Mouse (Mus musculus) cerebellum, postnatal 36 days (tissue): Measurements from ENCODE around the gene Fbll1.
"Not testable (repeated sequence)": the region's sequence is repeated elsewhere in the genome, so short reads cannot be mapped to it uniquely, and the experiment has no call there.

Source experiments
- DNase-seq, 2 experiments: peaks; one replicate each; pipeline ENCODE4 v3.0.0; 2021 to 2022; ENCODE audit warnings: mixed read lengths in 2 of 2

Fbll1 gene

GRCm38 (mm10) chr11:35798874-35799273, at the start of gene Fbll1:
Fbll1 (minus strand) TSS chr11:35798884.
- DNase-seq: peak in 1 of 2 experiments; percentile 23

DNA sequence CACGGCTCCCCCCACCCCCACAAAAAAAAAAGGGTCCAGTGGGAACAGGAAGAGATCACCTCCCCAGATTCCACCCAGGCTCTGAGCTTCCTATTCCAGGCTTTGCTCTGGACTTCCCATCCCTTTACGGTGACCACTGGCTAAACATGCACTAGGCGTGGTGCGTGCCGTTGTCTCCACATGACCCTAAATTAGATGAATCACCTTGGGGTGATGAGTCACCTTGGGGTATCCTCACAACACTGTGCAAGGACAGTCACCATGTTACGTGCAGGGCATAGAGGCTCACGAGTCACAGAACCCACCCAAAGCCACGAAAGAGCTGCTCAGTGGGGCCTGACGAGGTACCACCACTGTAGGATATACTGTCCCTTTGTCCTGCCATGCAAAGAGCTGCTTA, 45.6 kb upstream of the Fbll1 start:
- no peak for DNase-seq

DNA sequence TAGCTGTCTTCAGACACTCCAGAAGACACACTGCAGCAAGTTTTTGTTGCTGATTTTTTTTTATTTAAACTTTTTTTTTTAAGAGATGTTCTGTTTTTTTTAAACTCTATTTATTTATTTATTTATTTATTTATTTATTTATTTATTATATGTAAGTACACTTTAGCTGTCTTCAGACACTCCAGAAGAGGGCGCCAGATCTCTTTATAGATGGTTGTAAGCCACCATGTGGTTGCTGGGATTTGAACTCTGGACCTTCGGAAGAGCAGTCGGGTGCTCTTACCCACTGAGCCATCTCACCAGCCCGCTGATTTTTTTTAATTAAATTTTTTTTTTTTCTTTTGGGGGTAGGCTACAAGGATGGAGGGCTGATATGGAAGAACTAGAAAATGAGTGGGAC, 43.9 kb upstream of the Fbll1 start:
- not testable (repeated sequence) for DNase-seq

- no peak for DNase-seq
Observed at GRCm38 (mm10) chr11:35841738-35842325, 43.1 kb upstream of the Fbll1 start.

DNA sequence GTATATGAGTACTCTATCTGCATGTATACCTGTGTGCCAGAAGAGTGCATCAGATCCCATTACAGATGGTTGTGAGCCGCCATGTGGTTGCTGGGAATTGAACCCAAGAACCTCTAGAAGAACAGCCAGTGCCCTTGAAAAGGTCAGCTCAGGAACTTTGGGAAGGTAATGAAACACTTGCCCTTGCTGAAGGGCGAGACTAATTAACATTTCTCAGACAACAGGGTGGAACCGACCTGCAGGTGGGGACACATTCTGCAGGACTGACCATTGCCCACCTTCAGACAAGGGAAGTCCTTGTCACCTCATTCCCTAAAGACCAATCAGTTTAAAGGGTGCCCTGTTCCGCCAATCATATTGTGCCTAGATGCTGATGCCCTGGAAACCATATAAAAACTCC, 42.1 kb upstream of the Fbll1 start:
- not testable (repeated sequence) for DNase-seq

DNA sequence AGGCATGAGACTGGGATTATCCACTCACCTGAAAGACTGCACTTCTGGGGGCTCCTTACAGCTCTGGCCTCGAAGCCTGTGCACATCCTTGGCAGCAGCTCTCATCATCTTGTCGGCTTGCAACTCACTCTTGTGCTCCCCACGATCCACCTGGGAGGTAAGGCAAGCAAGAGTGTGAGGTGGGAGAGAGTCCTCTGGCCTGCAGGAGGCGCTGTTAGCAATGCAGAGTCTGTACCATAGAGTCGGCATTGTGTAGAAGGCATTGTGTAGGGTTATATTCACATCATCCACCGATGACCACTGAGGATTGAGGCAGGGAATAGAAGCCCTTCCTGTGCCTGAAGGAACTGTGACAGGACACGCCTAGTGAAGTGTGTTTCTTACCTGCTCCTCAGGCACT, 41.6 kb upstream of the Fbll1 start:
- no peak for DNase-seq

DNA sequence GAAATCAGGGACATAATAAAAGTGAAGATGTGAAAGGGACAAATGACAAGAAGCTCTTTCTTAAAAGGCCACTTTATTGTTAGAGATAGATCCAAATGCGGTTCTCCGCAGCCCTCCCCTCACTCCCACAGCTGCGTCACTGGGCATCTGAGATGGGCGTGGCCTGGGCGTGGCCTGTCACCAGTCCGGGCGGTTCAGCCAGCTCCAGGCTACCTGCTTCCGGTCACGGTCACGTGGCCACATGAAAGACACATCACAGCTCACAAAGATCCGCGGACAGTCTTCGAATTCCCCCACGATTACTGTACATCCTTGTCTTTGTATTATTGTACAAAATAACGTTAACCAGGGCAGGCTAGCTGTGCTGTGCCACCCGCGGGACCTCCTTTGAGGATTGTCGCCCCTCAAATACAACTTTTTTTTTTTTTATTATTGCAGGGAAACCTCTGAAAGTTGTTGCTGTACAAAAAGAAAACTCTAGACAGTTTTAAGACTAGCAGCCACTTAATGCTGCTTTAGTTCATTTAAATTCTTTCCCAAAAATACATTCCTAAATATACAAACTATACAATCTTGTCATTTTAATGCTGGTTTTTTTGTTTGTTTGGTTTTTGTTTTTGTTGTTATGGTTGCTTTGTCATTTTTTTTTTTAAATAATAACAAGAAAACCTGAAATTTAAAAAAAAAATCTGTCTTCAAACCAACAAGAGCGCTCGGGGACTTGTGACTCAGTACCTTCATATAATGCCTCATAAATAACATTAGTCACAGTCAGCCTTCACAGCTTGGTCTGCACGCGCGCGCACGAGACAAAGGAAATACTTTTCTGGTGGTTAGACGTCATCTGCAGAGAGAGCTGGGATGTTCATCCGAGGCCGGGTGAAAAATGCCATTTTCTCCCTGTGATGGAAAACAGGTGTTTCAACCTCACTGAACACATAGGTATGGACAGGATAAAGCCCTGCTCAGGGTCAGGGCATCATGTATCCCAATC, 40.0 kb upstream of the Fbll1 start:
- peak; percentile 76 to 81 for DNase-seq

- DNase-seq: no peak
Observed at GRCm38 (mm10) chr11:35837156-35838126, 38.8 kb upstream of the Fbll1 start.

DNA sequence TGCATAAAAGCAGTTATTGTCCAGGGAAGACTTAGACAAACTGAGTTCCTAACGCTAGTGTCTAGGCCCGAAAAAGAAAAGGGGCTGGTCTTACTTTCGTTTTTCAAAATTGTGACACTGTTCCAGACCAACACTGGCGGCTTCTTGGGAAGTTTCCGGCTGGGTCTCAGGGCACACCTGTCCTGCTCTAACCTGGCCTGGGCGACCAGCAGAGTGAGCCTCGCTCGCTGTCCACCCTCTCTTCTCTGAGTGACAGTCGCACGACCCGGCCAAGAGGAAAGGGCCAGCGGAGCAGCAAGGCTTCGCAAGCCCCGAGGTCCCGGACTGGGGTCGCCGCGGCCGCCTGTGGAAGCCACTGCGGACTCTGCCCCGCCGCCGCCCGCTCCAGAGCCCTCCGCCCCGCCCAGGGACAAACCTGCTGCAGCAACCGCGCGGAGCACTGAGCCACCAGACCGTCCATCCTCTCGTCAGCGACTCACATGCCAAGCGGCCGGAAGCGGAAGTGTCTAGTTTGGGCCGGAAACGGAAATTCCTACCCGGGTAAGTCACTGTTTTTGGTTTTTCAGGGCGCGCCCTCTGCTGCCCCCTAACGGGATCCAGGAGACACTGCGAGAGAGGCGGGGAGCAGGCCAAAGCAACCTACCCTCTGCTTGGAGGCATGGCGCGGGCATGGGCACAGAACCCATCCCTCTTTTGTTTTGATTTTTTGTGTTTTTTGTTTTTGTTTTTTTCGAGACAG, 35.5 kb upstream of the Fbll1 start, which contains the start of gene Rars:
Gene Rars, minus strand, starts transcription at position 485 of the 739 bp plus-strand sequence.
- DNase-seq: peak; percentile 94 to 96

DNA sequence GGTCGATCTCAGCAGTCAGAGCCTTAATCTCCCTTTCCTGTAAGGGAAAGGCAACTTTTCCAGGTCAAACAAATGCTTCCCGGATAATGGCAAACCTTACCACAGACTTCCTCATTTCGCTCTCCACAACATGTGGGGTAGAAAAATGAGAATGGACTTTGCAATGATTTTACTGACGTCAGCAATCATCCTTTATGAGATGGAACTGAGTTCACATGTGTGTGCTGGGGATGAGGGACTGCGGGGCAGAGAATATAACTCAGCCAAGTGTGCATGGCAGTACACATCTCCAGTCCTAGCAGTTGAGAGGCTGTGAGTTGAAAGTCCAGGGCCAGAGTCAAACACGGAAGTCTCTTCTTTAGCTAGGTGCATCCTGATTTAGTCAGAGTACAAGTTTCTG, 34.6 kb upstream of the Fbll1 start:
- no peak for DNase-seq

- no peak for DNase-seq
Observed at GRCm38 (mm10) chr11:35832139-35832538, 33.5 kb upstream of the Fbll1 start.

DNA sequence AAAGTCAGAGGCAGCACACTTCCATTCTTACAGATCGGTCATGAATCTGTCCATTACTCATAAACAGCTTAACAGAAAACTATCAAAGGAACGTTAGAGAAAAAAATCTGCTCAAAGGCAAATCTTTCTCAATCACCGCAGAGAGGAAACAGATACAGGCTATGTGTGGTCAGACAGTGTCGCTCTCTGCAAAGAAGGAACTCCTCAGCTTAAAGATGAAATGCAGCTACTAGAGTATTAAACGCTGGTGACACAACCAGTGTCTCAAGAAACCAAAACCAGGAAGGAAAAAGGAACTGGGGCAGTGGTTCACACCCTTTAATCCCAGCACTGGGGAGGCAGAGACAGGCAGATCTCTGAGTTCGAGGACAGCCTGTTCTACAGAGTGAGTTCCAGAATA, 29.0 kb upstream of the Fbll1 start:
- no peak for DNase-seq

DNA sequence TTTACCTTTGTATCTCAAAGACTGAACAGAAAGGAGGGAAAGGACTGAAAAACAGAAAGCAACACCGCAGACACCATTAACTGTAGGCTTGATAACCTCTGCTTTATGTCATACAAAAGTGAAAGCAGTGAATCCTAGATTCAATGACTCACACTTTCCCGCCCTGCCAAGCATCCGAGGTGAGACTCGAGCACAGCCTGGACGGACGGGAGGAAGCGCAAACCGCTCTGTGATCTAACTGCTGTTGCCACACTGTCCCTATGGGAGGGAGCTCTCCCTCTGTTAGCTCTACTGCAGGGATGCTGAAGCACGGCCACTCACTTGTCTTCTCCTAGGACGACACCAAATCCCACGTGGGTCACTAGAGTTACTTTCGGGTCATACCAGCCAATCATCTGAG, 17.6 kb upstream of the Fbll1 start:
- DNase-seq: no peak

DNA sequence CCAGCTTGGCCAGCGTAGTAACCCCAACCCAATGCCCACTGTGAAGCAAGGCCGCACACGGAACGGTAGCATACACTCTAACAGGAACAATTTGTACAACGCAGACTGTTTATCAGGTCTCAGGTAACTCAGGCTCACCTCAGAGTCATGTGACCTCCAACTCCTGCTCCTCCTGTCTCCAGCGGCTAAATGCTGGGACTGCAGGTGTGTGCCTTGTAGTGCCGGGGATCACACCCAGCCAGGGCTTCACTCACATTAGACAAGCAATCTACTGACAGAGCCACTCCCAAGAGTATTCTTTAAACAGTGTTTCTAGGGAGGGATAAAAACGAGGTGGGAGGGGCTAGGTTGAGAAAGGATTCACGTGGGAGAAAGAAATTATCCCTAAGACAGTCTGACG, 12.8 kb upstream of the Fbll1 start:
- DNase-seq: no peak

GRCm38 (mm10) chr11:35801332-35801731, 2.6 kb upstream of the Fbll1 start:
- no peak for DNase-seq

DNA sequence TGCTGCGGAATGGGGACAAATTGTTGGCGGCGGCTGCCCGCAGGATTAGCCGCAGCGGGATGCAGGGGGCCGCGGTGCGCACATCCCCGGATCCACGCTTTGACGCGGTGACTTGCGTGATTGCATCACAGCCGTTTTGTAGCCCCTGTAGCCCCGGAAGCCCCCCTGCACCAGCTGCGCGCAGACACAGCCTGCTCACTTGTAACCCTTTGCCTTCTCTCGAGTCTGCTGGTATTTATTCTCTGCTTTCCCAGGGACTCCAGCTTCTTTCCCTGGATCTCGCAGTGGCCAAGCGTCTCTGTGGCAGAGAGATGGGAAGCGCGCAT, 226 bp downstream of the Fbll1 start:
- DNase-seq: peak; percentile 69 to 75

DNA sequence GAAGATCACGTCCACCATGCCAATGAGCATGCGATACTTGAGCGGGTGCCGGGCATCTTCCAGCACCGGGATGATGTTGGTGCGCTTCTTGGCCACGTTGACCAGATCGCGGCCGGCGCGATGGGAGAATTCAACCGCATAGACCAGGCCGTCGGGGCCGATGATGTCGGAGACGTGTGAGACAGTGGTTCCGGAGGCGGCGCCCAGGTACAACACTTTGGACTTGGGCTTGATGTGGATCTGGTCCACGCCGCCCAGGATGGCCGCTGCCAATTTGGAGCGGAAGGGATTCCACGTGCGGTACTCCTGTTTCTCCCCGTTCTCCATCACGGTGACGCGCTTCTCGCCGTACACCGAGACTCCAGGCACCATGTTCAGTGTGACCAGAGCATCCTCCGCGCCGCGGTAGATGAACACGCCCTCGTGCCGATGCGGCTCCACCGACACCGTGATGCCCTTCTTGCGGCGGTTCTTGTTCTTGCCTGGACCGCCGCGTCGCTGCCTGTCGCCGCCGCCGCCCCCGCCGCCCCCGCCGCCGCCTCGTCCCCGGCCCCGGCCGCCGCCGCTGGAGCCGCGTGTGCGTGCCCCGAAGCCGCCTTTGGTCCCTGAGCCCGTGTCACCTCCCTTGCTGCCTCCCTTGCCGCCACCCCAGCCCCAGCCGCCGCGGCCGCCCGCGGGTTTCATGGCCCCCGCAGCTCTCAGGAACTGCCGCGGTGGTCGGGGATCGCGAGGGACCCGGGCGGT, 761 bp downstream of the Fbll1 start:
- DNase-seq: peak; percentile 45 to 54

GRCm38 (mm10) chr11:35792800-35793199, 5.9 kb downstream of the Fbll1 start:
- DNase-seq: not testable (repeated sequence)

DNA sequence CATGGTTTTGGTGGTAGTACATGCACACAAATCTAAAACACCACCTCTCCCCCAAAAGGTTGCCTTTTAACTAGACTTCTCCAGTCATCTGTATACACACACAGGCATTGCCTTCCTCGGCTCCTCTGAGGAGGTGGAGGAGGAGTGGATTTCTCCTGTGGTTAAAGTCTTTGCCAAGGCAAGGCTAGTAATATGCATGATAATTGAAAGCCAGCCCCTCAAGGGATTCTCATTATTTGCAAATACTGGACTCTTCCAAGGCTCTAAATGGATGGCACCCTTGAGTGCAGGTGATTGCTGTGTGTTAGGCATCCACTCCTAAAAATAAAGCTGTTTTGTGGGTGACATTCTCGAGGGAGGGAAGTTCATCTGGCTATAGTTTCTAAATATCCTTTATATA, 10.2 kb downstream of the Fbll1 start:
- no peak for DNase-seq

GRCm38 (mm10) chr11:35784537-35784936, 14.1 kb downstream of the Fbll1 start:
- DNase-seq: no peak

DNA sequence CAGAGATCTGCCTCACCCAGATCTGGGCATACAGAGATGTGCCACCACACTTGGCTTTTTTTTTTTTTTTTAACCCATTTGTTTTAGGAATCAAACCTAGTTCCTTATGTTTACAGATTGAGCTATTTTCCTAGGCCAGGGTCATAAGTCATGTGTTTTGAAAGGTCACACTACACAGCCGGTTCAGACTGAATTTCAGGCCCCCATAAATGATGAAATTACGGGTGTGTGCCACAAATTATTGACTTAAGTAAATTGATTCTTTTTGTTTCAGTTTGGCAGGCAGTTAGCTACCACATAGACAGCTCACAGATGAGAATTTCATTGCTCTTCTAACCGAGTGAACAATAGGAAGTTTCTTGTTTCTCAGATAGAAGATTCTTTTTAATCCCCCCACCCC, 14.7 kb downstream of the Fbll1 start:
- no peak for DNase-seq

- no peak for DNase-seq
Observed at GRCm38 (mm10) chr11:35783038-35783437, 15.6 kb downstream of the Fbll1 start.
